Mouse (Mus musculus): ENCODE results near the gene Dusp14.

DNA sequence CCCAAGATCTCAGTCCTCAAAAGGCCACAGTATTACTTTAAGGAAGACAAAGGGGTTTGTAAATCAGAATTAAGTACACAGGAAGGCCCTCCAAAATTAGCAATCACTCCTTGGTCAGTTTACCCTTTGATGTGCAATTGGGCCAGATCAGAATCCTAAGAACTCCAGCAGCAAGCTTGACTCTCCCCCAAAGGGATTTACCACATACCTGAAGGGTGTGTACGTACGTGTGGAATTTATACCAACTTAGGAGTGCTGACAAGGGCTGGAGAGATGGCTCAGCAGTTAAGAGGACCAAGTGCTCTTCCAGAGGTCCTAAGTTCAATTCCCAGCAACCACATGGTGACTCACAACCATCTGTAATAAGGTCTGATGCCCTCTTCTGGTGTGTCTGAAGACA, 7.2 kb downstream of the Dusp14 start:
- TF ChIP-seq CTCF (IDR thresholded peaks at IDR 0.05; ENCODE audit: low read depth) (no peak), EP300 (IDR thresholded peaks at IDR 0.05; ENCODE audit: low read depth) (no peak)
